Mouse (Mus musculus): ENCODE measurements around the gene Tle6. TPM values are rescaled to one million over a fixed set of nuclear protein-coding genes. Genes with fewer than 3 reads are reported as not detected.
A peak's percentile ranks its signal among the peaks of the same experiment; 100 is the strongest.

The Tle6 gene
- polyA plus RNA-seq, 1 experiment, result 4.3 TPM

DNA sequence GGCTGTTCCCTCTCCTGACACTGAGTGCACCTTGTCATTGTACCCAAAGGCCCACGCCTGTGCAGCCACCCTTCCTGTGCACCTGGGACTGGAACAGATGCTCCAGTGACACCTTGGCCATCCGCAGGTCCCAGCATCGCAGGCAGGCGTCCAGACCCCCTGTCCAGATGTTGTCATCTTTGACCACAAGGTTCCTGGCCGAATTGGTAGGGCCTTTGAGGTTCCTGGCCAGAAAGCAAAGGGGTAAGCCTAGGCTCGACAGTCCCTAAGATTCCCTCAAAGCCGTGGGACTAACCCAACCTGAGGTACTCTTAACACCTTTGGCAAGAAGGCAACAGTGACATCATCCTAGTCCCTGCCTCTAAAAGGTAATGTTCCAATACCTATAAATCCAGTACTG is 8.2 kb downstream of the Tle6 start:
- no peak for DNase-seq
- TF ChIP-seq POLR2A (IDR thresholded peaks at IDR 0.05; ENCODE audit: low read depth, low read length), result no peak
- no peak for TF ChIP-seq CTCF (conservative IDR thresholded peaks at IDR 0.05; ENCODE audit: insufficient read depth, insufficient read length, low read depth, low read length)
- WGBS, result 85% methylated on average over 7 of the region's 7 CpGs
- Histone ChIP-seq H3K4me3 (ENCODE audit: insufficient read depth, low read depth, low read length) (no peak overlapping the region), H3K36me3 (ENCODE audit: control insufficient read depth, insufficient read depth, low read length) (no peaks in the 10 kb centered on the region), H3K27me3 (replicated peaks; ENCODE audit: control insufficient read depth, insufficient read depth, low read length) (no peaks in the 10 kb centered on the region), H3K27ac (ENCODE audit: insufficient read depth, low read depth, low read length) (no peak overlapping the region), H3K4me1 (ENCODE audit: control insufficient read depth, insufficient read depth, low read length) (0 out of 2 replicates have a peak, but pooled peaks cover 2% of the 10 kb centered on the region)

- WGBS, result 64% methylated on average over 9 of the region's 9 CpGs
- H3K4me3 ChIP-seq (ENCODE audit: insufficient read depth, low read depth, low read length), result no peak overlapping the region
- H3K4me1 ChIP-seq (ENCODE audit: control insufficient read depth, insufficient read depth, low read length), result no peaks in the 10 kb centered on the region
- no peaks in the 10 kb centered on the region for H3K27me3 ChIP-seq (replicated peaks; ENCODE audit: control insufficient read depth, insufficient read depth, low read length)
- no peaks in the 10 kb centered on the region for H3K36me3 ChIP-seq (ENCODE audit: control insufficient read depth, insufficient read depth, low read length)
- DNase-seq, result no peak
- H3K27ac ChIP-seq (ENCODE audit: insufficient read depth, low read depth, low read length), result no peak overlapping the region
- TF ChIP-seq POLR2A (IDR thresholded peaks at IDR 0.05; ENCODE audit: low read depth, low read length) (no peak), CTCF (conservative IDR thresholded peaks at IDR 0.05; ENCODE audit: insufficient read depth, insufficient read length, low read depth, low read length) (no peak)
These were observed 9.0 kb downstream of the Tle6 start for GRCm38 (mm10) chr10:81591846-81592245.

DNA sequence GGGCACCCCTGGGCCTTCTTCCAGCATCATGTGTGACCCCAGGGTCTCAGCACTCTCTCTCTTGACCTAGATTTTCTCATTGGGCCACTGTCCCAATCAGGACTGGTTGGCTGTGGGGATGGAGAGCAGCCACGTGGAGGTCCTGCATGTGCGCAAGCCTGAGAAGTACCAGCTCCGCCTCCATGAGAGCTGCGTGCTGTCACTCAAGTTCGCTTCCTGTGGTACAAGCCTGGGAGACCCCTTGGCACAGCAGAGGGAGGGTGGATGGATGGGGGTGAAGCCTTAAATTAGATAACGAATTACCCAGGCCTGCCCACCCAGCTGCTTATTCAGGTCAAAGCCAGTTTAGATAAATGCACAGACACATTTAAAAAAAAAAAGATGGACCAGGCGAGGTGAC is 12.1 kb downstream of the Tle6 start:
- H3K4me3 ChIP-seq (ENCODE audit: insufficient read depth, low read depth, low read length), result no peak overlapping the region
- no peak overlapping the region for H3K27ac ChIP-seq (ENCODE audit: insufficient read depth, low read depth, low read length)
- WGBS, result 85% methylated on average over 7 of the region's 7 CpGs
- no peaks in the 10 kb centered on the region for H3K27me3 ChIP-seq (replicated peaks; ENCODE audit: control insufficient read depth, insufficient read depth, low read length)
- no peaks in the 10 kb centered on the region for H3K4me1 ChIP-seq (ENCODE audit: control insufficient read depth, insufficient read depth, low read length)
- TF ChIP-seq CTCF (conservative IDR thresholded peaks at IDR 0.05; ENCODE audit: insufficient read depth, insufficient read length, low read depth, low read length) (no peak), POLR2A (IDR thresholded peaks at IDR 0.05; ENCODE audit: low read depth, low read length) (no peak)
- DNase-seq, result no peak
- no peaks in the 10 kb centered on the region for H3K36me3 ChIP-seq (ENCODE audit: control insufficient read depth, insufficient read depth, low read length)

GRCm38 (mm10) chr10:81583347-81583746 is 17.5 kb downstream of the Tle6 start:
- Histone ChIP-seq H3K4me3 (ENCODE audit: insufficient read depth, low read depth, low read length) (no peak overlapping the region), H3K27ac (ENCODE audit: insufficient read depth, low read depth, low read length) (no peak overlapping the region)
- 69% methylated on average over 6 of the region's 6 CpGs for WGBS

DNA sequence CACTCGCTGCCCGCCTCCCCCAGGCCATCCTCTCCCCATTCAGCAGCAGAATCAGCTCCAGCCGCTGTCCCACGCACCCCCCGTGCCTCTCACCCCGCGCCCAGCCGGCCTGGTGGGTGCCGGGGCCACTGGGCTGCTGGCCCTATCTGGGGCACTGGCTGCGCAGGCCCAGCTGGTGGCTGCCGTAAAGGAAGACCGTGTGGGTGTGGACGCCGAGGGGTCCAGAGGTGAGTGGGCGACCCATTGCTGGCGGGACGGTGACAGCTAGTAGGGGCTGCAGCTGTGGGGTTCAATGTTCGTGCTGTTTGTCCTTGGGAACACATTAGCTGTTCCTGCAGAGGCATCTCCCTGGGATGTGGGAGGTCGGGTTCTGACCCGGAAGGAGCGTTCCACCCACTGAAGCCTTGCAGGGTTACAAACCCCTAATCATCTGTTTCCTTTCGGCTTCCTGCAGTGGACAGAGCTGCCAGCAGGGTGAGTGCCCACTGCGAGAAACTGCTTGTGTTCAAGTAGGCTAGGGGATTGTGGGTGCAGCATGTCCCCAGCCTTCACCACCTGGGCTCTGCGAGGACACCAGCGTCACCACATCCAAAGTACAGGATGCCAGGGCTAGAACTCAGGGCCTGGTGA is 20.3 kb downstream of the Tle6 start:
- Histone ChIP-seq H3K27ac (ENCODE audit: insufficient read depth, low read depth, low read length) (no peak overlapping the region), H3K27me3 (replicated peaks; ENCODE audit: control insufficient read depth, insufficient read depth, low read length) (no peaks in the 10 kb centered on the region), H3K4me1 (ENCODE audit: control insufficient read depth, insufficient read depth, low read length) (no peaks in the 10 kb centered on the region), H3K36me3 (ENCODE audit: control insufficient read depth, insufficient read depth, low read length) (no peaks in the 10 kb centered on the region), H3K4me3 (ENCODE audit: insufficient read depth, low read depth, low read length) (no peak overlapping the region)
- TF ChIP-seq POLR2A (IDR thresholded peaks at IDR 0.05; ENCODE audit: low read depth, low read length), result no peak
- TF ChIP-seq CTCF (conservative IDR thresholded peaks at IDR 0.05; ENCODE audit: insufficient read depth, insufficient read length, low read depth, low read length), result peak; percentile 26; the same call in 1 of the 2 replicates
- 27% methylated on average over 25 of the region's 25 CpGs for WGBS
- DNase-seq, result peak; percentile 38

More at GRCm38 (mm10) chr10:81583347-81583746, 17.5 kb downstream of the Tle6 start:
- no peaks in the 10 kb centered on the region for H3K27me3 ChIP-seq (replicated peaks; ENCODE audit: control insufficient read depth, insufficient read depth, low read length)
- no peaks in the 10 kb centered on the region for H3K36me3 ChIP-seq (ENCODE audit: control insufficient read depth, insufficient read depth, low read length)
- DNase-seq, result no peak
- no peak for TF ChIP-seq CTCF (conservative IDR thresholded peaks at IDR 0.05; ENCODE audit: insufficient read depth, insufficient read length, low read depth, low read length)
- TF ChIP-seq POLR2A (IDR thresholded peaks at IDR 0.05; ENCODE audit: low read depth, low read length), result no peak
- H3K4me1 ChIP-seq (ENCODE audit: control insufficient read depth, insufficient read depth, low read length), result no peaks in the 10 kb centered on the region

- no peak for TF ChIP-seq CTCF (conservative IDR thresholded peaks at IDR 0.05; ENCODE audit: insufficient read depth, insufficient read length, low read depth, low read length)
- no peak for TF ChIP-seq POLR2A (IDR thresholded peaks at IDR 0.05; ENCODE audit: low read depth, low read length)
- DNase-seq, result no peak
- H3K4me3 ChIP-seq (ENCODE audit: insufficient read depth, low read depth, low read length), result no peak overlapping the region
- no peak overlapping the region for H3K27ac ChIP-seq (ENCODE audit: insufficient read depth, low read depth, low read length)
- WGBS, result 61% methylated on average over 4 of the region's 4 CpGs
- no peaks in the 10 kb centered on the region for H3K27me3 ChIP-seq (replicated peaks; ENCODE audit: control insufficient read depth, insufficient read depth, low read length)
- H3K36me3 ChIP-seq (ENCODE audit: control insufficient read depth, insufficient read depth, low read length), result no peaks in the 10 kb centered on the region
- no peaks in the 10 kb centered on the region for H3K4me1 ChIP-seq (ENCODE audit: control insufficient read depth, insufficient read depth, low read length)
These were observed 20.9 kb downstream of the Tle6 start for GRCm38 (mm10) chr10:81579967-81580366.

DNA sequence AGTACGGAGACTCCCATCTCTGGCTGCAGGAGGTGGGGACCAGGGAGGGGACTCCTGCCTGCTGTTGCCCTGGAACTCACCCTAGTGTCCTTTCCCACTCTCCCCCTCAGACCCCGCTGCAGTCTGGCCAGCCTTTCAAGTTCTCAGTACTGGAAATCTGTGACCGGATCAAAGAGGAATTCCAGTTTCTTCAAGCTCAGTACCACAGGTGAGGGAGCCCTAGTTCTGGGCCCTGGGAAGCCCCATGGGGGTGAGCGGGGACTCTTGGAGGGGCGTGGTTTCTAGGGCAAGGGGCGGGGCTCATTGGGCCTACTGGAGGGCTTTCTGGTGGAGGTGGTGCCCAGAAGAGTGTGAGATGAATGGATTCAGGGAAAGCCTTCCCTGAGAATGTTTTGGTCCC is 25.2 kb downstream of the Tle6 start:
- Histone ChIP-seq H3K27ac (ENCODE audit: insufficient read depth, low read depth, low read length) (no peak overlapping the region), H3K4me1 (ENCODE audit: control insufficient read depth, insufficient read depth, low read length) (no peaks in the 10 kb centered on the region), H3K4me3 (ENCODE audit: insufficient read depth, low read depth, low read length) (peak overlapping the region; percentile 62), H3K36me3 (ENCODE audit: control insufficient read depth, insufficient read depth, low read length) (no peaks in the 10 kb centered on the region), H3K27me3 (replicated peaks; ENCODE audit: control insufficient read depth, insufficient read depth, low read length) (no peaks in the 10 kb centered on the region)
- no peak for TF ChIP-seq POLR2A (IDR thresholded peaks at IDR 0.05; ENCODE audit: low read depth, low read length)
- peak; percentile 45 for DNase-seq
- 8% methylated on average over 6 of the region's 6 CpGs for WGBS

Measured in kidney, adult 2 months (tissue).